Mouse (Mus musculus) thymus, adult 2 months (tissue): ENCODE measurements around the gene Crybg3. TPM values are rescaled to one million over a fixed set of nuclear protein-coding genes. Genes with fewer than 3 reads are reported as not detected.
A peak's percentile ranks its signal among the peaks of the same experiment; 100 is the strongest.

Experiments used
- DNase-seq: peaks from one replicate; pipeline ENCODE4 v3.0.0; 2021
- H3K27ac ChIP-seq: fragments of 200-500 bp; 2 replicates; pipeline ENCODE4 v1.5.1; 2012; ENCODE audit warnings: low read length, control low read depth; ENCODE audit not compliant: control insufficient read depth, insufficient read depth
- H3K27me3 ChIP-seq: fragments of 200-500 bp; 2 replicates; pipeline ENCODE4 v1.6.1; 2012; ENCODE audit warnings: mild to moderate bottlenecking, low read length, moderate library complexity, mixed read lengths; ENCODE audit not compliant: control insufficient read depth, insufficient read depth
- H3K36me3 ChIP-seq: fragments of 200-500 bp; 2 replicates; pipeline ENCODE4 v1.6.1; 2012; ENCODE audit warnings: mild to moderate bottlenecking, low read length, moderate library complexity; ENCODE audit not compliant: control insufficient read depth, insufficient read depth
- H3K4me1 ChIP-seq: fragments of 200-500 bp; replicated peaks from 2 replicates; pipeline ENCODE4 v1.6.1; 2012; ENCODE audit warnings: low read length; ENCODE audit not compliant: control insufficient read depth, insufficient read depth
- H3K4me3 ChIP-seq: fragments of 200-500 bp; 2 replicates; pipeline ENCODE4 v1.5.1; 2012; ENCODE audit warnings: mild to moderate bottlenecking, low read length, control low read depth, moderate library complexity; ENCODE audit not compliant: control insufficient read depth, insufficient read depth
- CTCF ChIP-seq: fragments of 200-500 bp; IDR thresholded peaks from 2 replicates; pipeline ENCODE4 v1.5.1; 2012; ENCODE audit warnings: mild to moderate bottlenecking, control low read depth, low read length, moderate library complexity, borderline replicate concordance; ENCODE audit not compliant: control insufficient read depth, poor library complexity, insufficient read depth; ENCODE audit errors: extremely low read depth
- POLR2A ChIP-seq: fragments of 200-500 bp; IDR thresholded peaks from 2 replicates; pipeline ENCODE4 v1.6.1; 2012; ENCODE audit warnings: mild to moderate bottlenecking, low read length, control low read depth, moderate library complexity; ENCODE audit not compliant: control insufficient read depth, poor library complexity, insufficient read depth; ENCODE audit errors: extremely low read depth
- WGBS: fragments of 180-500 bp; shearing (Covaris S2); methylation state at CpG from one replicate; pipeline ENCODE4 v1.1.7; 2018; 5-methylcytosine and 5-hydroxymethylcytosine counted together
- polyA plus RNA-seq: library from polyadenylated mRNA; depleted of rRNA; stranded (reverse); fragments of >200 nt; gene quantifications from 2 replicates; pipeline ENCODE4 v1.2.3, GENCODE M21; 2012; rRNA removed

Gene Crybg3
- 1.0 and 1.4 TPM in 2 replicates for polyA plus RNA-seq

DNA sequence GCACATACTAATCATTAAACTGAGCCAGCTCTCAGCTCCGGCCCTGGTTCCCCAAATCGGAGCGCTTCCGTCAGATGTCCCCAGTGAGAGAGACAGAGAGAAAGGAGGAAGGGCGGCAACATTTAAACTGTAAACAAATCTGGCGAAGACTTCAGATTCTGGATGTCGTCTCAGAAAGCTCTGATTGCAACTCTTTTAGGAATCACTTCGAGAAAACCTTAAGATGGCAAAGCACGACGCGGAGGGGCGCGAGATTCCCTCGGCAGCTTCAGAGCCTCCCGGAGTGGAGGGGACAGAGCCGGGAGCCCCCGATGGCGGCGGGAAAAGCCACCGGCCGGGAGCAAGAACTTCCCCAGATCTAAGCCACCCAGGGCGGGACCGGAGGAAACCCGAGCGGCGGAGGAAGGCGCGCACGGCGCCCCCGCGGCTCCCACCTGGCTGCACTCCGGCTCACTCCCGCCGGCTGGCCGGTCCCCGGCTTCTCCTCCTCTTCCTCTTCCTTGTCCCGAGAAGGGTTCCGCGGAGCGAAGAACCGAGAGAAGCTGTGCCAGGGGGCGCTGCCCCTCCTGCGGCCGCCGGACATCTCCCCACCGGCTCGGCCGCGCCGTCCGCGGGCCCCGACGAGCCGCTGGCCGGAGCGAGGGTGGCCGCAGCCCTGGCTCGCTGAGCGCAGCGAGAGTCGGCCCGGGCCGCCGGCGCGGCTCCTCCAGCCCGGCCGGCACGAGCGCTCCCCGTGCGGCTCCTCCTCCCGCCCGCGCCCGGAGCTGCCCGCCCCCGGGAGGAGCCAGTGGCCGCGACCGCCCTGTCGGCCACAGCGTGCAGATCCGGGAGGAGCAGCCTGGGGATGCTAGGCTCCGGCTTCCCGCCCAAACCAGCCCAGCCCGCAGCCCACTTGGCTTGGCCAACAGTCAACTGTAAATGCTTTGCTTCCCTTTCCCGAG lies at the start of gene Crybg3:
Gene Crybg3, minus strand, starts transcription at position 669 of the 941 bp plus-strand sequence.
- WGBS: under 1% methylated on average over 90 of the region's 90 CpGs
- no peaks in the 10 kb centered on the region for H3K36me3 ChIP-seq
- DNase-seq: peak; percentile 14
- H3K4me3 ChIP-seq: peak within 1 kb of the TSS; percentile 22
- H3K4me1 ChIP-seq: no peaks in the 10 kb centered on the region; the same call in 1 of the 2 replicates
- peaks cover 8% of the 10 kb centered on the region for H3K27me3 ChIP-seq
- TF ChIP-seq POLR2A (no peak), CTCF (no peak)
- no peak within 1 kb of the TSS for H3K27ac ChIP-seq

DNA sequence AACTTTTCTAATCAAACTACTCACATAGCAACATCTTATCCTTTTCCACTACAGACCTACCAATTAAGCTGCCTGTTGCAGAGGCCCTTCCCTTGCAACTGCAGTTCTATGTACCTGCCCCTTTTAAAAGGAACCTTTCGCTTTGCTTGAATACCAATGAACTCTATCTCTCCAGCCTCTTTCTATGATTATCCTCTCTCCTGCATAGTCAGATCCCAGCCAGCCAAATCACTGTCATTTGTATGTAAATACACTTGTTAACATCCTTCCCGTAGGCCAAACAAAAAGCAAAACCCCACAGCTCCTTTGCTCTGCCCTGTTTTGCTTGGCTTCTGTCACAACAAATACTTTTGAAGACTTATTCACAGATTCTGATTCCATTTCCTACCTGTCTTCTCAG lies 43.0 kb upstream of the Crybg3 start:
- no peaks in the 10 kb centered on the region for H3K27me3 ChIP-seq
- 92% methylated on average over 2 of the region's 2 CpGs for WGBS
- H3K4me3 ChIP-seq: no peak overlapping the region
- H3K36me3 ChIP-seq: no peaks in the 10 kb centered on the region
- DNase-seq: no peak
- TF ChIP-seq CTCF (no peak), POLR2A (no peak)
- peaks cover 2% of the 10 kb centered on the region; the same call in 1 of the 2 replicates for H3K4me1 ChIP-seq
- no peak overlapping the region for H3K27ac ChIP-seq

DNA sequence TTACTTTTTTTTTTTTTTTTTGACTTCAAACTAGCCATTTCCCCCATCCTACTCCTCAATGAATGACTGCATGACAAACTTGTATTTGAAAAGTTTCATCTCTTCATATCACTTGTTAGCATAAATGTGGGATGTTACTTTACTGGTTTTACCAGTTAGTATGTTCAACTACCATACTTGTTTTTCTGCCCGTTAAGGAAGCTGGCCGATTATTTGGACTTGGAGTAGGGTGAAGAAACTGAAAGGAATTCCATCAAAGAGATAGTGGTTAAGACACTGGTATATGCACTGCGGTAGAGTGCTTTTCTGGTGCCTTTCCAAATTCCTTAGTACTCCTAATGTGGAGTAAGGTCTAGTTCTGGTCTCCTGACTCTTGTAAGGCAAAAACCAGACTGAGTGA lies 39.2 kb upstream of the Crybg3 start:
- no peak overlapping the region for H3K4me3 ChIP-seq
- no peak for TF ChIP-seq CTCF
- TF ChIP-seq POLR2A: no peak
- H3K27me3 ChIP-seq: no peaks in the 10 kb centered on the region
- no peaks in the 10 kb centered on the region for H3K36me3 ChIP-seq
- no peak for DNase-seq
- 90% methylated on average over 3 of the region's 3 CpGs for whole genome bisulfite sequencing
- peaks cover 5% of the 10 kb centered on the region; the same call in 1 of the 2 replicates for H3K4me1 ChIP-seq
- no peak overlapping the region for H3K27ac ChIP-seq

DNA sequence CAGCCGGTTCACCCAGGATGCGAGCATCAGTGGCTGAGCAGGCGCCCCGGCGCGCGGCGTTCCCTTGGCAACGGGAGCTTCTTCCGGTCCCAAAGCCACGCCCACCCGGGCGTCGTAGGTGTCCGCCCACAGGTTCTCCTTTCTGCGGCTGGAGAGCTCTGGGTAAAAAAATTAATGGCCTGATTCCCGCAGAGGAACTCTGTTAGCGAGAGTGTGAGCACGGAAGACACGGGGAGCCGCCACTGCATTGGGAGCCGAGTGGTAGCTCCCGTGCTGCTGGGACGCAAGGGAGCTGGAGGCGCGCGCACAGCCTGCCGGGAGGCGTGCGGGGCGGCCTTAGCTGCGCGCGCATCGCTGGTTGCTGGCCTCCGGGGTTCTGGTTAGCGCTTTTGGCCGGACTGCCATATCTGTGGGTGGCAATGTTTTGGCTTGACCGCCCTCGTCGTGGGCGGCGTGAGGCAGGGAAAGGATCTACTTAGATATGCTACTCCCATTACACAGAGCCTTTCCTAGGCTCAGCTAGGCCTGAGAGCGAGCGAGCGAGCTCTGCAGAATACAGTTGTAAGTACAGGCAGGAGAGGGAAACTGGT lies 38.4 kb upstream of the Crybg3 start, which contains the start of gene Arl6:
Gene Arl6, minus strand, starts transcription at position 290 of the 590 bp plus-strand sequence.
- DNase-seq: peak; percentile 90
- H3K4me3 ChIP-seq: peak within 1 kb of the TSS; percentile 64
- H3K4me1 ChIP-seq: peaks cover 5% of the 10 kb centered on the region; the same call in 1 of the 2 replicates
- no peaks in the 10 kb centered on the region for H3K27me3 ChIP-seq
- no peaks in the 10 kb centered on the region for H3K36me3 ChIP-seq
- TF ChIP-seq POLR2A (no peak), CTCF (no peak; the same call in 1 of the 2 replicates)
- H3K27ac ChIP-seq: no peak within 1 kb of the TSS
- WGBS: 1% methylated on average over 46 of the region's 46 CpGs

DNA sequence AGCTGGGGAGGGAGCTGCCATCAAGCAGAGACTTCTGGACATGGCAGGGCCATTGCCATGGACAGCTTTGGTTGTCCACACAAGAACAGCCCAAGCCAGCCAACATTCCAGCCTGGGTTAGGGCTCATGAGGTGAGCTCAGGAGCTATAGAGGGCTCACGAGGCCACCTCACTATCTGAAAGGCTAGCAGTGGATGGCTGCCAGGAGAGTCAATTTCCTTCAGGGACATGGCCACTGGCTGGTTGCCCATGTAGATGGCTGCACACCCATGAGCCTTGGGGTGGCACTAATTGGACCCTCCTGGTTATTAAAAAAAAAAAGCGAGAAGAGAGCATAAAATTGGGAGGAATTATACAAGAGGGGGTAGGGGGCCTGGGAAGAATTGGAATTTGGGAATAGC lies 33.8 kb upstream of the Crybg3 start:
- H3K27ac ChIP-seq: no peak overlapping the region
- no peak for DNase-seq
- no peaks in the 10 kb centered on the region for H3K27me3 ChIP-seq
- H3K36me3 ChIP-seq: no peaks in the 10 kb centered on the region
- 90% methylated on average over 2 of the region's 2 CpGs for WGBS
- H3K4me3 ChIP-seq: no peak overlapping the region
- TF ChIP-seq POLR2A (no peak), CTCF (no peak)
- peaks cover 5% of the 10 kb centered on the region; the same call in 1 of the 2 replicates for H3K4me1 ChIP-seq

DNA sequence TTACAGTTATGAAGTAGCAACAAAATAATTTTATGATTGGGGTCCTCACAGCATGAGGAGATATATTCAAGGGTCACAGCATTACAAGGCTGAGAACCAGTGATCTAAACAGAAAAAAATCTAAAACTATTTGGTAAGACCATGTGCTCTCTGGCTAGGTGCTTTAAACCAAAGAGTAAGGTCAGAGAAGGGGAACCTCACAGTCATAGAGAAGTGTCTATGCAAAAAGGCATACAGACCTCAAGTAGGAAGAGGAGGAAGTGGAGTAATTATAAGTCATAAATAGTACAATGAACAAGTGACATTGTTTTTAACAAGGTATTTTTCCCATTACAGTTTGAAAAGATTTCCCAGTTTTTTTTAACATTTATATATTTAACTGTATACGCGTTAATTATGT lies 20.8 kb upstream of the Crybg3 start:
- Histone ChIP-seq H3K4me3 (no peak overlapping the region), H3K36me3 (no peaks in the 10 kb centered on the region), H3K27ac (no peak overlapping the region), H3K4me1 (no peaks in the 10 kb centered on the region), H3K27me3 (no peaks in the 10 kb centered on the region)
- 98% methylated on average over 2 of the region's 2 CpGs for WGBS
- no peak for DNase-seq
- no peak for TF ChIP-seq POLR2A
- no peak for TF ChIP-seq CTCF
